Mouse (Mus musculus): Measurements from ENCODE around the gene Acd.

- TF ChIP-seq CTCF (IDR thresholded peaks at IDR 0.05; ENCODE audit: low read depth) (no peak), EP300 (IDR thresholded peaks at IDR 0.05; ENCODE audit: low read depth) (no peak)
These were observed 14.1 kb upstream of the Acd start for GRCm38 (mm10) chr8:105715042-105715441.

Measured in liver, postnatal 0 days (tissue).